Mouse (Mus musculus) liver, embryonic 14.5 days (tissue): ENCODE data around the gene Arhgap21.

Source experiments
- CTCF ChIP-seq: IDR thresholded peaks from 2 replicates; pipeline ENCODE4 v1.5.1; 2016; ENCODE audit warnings: antibody characterized with exemption, low read depth, control low read depth
- EP300 ChIP-seq: IDR thresholded peaks from 2 replicates; pipeline ENCODE4 v1.6.1; 2016; ENCODE audit warnings: antibody characterized with exemption, low read depth

DNA sequence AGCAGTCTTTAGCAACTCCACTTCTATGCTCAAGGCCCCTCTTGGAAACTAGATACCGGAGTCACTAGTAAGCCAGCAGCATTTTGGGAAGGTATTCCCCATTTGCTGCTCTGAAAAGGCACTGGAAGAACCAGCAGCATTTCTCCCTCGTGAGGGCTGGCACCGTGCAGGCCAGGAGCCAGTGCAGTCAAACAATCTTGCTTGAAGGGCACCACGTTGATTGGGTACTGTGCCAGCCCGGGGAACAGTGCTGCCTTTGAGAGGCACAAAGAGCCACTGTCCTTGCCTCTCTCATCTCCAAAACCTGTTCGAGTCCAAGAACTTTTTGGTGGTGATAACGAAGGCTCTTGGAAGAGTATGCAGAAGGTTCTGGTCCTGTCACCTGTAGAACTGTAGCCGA, 33.9 kb upstream of the Arhgap21 start:
- TF ChIP-seq CTCF, result no peak
- no peak for TF ChIP-seq EP300
